Mouse (Mus musculus): ENCODE results near the gene Htr6.

Htr6 gene

DNA sequence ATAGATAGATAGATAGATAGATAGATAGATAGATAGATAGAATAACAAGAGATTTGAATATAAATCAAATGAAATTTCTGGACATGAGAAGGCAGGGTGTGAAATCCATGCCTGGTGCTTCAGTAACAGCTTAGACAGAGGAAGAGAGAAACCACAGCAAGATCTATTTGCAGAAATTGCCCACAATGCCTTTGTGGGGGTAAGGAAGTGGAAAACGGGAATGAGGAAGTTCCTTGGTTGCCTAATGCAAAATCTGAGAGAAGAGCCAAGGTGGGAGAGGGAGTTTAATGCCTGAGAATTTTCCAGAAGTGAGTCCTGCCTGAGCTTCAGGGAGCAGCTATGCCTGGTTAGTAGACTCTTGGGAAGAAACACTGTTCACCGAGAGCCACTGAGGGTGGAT lies 31.8 kb downstream of the Htr6 start:
- no peak for DNase-seq

DNA sequence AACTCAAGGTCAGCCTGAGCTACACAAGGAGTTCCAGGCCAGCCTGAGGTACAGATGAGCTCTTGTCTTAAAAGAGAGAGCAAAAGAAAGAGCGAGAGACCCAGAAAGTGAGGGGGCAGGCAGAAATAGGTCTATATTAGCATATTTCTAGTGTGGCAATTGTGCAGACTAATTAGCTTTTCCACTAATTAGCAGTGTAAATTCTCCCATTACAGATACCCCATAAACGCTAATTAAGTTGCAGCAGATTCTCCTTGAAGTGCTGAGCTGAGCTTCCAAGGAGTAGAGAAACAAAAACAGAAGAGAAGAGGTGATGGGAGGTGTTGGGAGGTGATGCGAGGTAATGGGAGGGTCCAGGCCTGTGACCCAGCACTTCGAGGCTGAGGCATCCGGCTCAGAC lies 32.8 kb downstream of the Htr6 start:
- DNase-seq: no peak

DNA sequence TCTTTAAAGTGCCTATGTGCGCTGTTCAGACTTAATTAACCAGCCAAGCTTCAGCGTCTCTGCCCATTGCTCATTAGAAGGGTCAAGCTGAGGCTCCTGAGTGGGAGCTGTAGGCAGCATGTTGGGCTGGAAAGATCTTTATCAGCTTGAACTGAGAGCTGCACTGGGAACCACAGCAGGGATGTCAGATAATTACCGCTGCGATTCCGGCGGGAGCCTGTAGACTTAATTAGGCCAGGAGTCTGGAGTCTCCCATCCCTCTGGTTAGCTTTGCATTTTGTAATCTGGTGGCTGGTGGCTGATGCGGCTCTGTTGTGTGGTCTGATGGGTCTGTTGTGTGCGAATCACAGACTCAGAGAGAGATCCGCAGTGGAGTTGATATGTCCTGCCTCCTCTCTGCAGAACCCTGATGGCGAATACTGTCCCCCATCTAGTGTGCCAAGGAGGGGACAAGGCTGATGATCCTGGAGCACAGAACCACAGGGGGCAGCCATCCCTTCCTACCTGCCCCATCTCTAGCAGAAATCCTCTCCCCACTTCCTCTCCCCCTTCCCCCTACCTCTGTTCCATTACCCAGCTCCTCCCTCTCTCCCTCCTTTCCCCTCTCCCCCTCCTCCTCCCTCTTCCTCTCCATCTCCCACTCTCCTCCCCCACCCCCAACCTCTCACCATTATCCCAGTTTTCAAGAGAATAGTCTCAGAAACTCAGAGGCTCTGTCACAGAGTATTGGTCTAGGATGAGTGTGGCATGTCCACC lies 35.1 kb downstream of the Htr6 start:
- DNase-seq: no peak

DNA sequence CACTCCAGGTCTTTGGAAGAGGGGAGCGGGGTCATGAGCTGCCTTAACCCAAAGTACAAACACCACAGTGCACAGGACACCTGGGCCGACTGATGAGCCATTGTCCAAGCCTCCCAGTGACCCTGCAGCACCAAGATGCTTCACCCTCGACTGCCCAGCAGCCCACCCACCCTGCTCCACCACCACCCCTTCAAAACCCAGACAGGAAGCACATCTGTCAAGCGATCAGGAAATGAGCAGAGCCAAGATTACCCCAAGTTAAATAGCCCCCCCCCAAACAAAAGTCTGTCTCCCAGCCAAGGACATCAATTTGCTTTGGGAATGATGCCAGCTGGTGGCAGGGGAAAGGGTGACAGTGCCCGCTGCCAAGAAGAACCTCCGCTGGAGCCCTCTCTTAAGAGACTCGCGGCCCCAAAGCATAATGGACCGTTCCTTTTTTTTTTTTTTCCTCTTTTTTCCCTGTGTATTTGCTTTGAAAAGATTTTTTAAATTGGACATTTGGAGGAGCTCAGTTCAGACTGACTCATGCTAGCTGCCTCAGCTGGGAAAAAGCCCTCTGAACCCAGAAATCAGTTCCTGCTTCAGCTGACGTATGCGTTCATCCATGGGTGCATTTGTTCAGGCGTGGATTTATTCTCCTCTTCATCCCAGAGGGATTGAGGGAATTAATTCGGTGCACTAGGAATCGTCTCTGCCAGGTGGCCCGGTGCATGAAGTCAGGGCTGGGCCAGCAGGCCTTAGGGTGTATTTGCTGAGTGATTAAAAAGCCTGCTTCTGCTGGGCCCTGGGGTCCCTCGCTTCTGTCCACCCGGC lies 37.4 kb downstream of the Htr6 start:
- no peak for DNase-seq

DNA sequence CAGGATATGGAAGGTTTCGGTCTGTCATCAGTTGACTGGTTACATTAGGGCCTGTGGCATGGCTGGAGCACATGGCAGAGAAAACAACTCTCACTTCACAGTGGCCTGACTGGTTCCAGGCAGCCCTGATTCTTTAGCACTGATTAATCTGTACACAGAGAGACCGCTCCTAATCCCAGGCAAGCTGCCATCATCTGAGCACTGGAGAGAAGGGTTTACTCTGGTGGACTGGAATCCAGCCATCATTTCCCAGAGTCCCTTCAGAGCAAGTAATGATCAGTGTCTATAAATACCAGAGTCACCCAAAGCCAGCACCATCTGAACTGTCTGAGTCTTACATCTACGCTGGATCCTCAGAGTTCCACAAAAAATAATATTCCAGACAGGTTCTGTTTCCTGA lies 39.6 kb downstream of the Htr6 start:
- no peak for DNase-seq

DNA sequence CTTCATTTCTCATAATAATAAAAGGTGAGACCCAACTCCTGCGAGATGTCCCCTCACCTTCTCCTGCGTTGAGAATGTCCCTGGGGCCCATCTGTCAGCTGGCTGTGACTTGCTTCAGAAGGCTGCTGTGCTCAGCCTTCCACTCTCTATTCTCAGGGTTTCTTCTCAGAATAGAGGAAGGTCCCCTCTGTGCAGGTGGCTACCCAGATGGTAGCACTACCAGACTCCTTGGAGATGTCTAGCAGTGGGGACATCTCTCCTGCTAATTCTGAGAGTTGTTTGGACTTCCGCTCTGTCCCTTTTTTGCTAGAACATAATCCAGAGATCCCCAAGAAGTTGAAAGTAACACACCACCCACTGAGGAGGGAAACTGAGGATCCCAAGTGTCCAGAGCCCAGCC lies 40.4 kb downstream of the Htr6 start:
- DNase-seq: no peak

DNA sequence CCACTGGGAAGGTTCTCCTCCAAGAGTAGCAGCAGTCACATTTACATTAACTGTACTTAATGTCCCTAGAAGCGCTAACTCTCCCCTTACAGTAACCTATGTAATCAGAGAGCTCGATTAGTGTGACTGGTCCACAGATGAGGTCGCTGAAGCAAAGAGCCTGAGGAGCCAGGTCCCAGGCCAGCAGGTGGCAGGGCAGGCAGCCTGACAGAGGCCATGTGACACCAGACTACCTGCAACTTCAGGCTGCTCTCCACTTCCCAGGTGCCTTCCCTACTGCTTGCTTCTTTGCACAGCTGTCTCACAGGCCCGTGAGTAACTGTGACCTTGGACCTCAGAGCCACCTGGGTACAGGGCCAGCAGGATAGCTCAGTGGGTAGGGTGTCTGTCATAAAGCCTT lies 40.8 kb downstream of the Htr6 start:
- no peak for DNase-seq

DNA sequence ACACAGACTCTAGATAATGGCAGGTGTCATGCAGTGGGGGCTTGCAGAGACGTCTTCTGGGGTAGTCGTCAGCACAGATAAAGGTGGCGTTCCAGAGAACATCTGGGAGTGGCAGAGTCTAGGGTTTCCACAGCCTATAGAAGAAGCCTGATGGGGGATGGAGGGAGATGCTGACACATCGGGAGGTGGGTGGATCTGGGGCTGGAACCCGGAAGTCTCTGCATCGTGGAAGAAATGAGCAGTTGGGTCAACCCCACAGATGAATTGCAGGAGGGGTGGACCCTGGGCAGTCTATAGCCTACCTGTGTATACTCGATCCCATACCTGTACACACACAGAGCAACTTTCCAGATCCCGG lies 41.4 kb downstream of the Htr6 start:
- no peak for DNase-seq

DNA sequence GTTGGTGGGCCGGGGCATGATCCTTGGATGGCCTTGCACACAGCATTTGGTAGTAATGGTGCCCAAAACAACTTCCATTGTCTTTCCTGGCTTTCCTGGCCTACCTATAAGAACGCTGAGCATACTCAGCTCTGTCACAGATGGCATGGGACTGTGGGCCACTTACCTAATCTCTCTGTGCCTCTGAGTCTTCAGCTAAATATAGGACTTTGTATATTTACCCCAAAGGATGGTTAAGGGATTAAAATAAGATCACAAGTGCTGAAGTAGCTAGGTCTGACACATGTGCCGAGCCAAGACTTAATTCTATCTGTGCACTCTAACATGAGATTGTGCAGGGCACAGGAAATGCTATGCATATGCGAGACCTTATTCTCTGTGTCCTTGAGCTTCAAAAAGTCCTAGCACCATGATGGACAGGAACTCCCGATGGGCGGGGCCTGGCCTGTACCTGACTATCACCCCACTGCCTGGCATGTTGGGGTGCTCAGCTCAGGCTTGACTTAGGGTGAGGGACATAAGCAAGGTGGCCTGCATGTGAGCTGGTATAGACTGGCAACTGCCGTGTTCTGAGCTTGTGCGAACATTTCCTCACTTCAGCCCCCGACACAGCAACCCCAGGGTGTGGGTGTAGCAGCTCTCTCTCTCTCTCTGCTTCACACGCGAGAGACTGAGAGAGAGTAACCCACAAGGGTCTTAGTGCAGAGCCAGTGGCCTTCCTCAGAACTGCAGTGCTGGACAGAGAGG lies 41.9 kb downstream of the Htr6 start:
- no peak for DNase-seq

DNA sequence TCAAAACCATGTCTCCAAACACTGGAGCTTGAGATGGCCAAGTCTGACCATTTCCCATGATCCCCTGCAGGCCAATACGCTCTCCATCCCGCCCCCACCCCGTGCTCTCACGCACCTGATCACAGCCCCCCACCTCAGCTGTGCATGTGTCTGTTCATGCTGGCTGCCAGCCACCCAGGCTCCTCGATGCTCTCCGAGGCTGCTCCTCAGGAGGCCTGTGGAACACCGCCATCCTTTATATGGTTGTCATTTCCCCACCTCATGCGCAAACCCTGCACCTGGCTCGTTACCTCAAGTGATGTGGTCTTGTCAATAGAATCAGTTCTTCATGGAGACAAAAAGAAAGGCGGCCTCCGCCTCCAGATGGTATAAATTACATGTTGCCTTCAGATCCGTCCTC lies 42.8 kb downstream of the Htr6 start:
- no peak for DNase-seq

DNA sequence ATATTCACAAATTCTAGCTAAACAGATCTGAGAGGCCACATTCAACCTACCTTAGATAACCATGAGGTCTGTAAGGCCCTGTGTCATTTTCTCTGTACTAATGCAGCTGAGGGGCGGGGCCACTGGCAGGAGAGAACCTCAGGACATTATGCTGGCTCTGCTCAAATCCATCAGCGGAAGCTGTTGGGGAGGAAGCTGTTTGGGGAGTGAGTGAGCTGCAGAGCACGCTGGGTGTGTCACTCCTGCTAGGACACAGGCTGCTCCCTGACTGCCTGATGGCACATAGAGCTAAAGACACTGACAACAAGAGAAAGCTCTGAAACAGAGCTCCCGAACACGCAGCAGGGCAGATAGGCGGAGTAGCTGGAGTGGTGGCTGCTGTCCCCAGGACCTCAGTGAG lies 44.7 kb downstream of the Htr6 start:
- DNase-seq: no peak

DNA sequence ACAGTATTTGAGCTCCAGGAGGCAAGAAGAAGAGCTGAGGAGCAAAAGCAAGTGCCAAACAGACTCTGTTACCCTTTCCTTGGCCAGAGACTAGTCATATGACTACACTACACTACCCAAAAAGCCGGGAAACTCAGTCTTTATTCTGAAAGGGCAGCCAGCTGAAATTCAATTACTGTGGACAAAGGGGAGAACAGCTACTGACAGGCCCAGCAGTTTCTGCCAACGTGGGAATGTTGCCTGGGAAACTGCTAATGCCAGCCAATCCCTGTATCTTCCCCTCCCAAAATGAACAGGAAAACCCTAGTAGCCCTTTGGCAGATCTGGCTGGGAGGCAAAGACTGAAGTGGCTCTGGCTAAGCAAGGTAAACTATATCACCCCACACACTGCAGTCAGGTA lies 51.0 kb downstream of the Htr6 start:
- no peak for DNase-seq

DNA sequence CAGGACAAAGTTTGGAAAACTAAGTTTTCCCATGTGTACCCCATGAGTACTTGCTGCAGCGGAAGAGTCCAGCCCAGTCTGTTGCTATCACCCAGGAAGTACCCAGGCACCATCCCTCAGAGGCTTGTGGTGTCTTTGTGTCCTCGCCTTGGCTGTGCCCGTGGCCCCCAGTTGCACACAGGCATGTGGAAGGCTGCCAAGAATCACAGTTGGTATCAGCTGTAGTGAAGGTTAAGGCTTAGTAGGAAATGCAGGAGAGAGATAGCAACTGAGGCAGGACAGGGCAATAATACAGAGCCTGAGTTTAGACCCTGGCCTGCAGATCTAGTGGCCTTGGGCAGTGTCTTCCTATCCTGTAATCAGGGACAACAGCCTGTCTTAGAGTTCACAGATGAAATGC lies 55.0 kb downstream of the Htr6 start:
- DNase-seq: no peak

DNA sequence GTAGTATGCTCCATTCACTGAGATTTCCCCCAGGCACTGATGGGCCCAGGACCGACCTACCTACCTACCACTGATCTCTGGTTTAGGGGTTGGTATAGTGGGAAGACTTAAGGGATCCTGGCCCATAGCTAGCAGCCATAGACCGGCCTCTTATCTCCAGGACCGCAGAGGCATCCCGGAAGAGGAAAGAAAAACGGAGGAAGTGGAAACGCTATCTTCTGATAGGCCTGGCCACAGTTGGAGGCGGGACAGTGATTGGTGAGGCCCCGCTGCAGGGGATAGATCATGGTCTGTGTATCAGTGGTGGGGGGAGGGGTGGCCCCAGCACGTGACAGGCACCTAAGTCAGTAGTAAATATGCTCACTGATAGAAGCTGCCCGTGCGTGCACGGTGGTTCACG lies 56.0 kb downstream of the Htr6 start:
- no peak for DNase-seq

DNA sequence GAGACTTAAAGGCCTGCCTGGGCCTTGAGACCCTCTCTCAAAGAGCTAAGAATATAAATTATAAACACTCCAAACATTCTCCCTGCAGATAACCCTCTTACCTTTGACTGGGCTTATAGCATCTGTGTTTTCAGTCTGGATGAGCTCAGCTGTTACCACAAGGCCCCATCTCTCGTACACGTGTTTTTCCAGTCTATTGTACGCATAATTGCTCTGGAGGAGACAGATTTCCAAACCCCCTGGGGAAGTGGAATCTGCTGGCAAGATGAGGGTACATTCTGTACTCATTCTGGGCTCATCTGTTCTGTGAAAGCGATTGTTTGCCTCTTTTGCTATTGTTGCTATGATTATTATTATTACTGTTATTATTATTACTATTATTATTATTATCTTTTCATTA lies 56.4 kb downstream of the Htr6 start:
- no peak for DNase-seq

DNA sequence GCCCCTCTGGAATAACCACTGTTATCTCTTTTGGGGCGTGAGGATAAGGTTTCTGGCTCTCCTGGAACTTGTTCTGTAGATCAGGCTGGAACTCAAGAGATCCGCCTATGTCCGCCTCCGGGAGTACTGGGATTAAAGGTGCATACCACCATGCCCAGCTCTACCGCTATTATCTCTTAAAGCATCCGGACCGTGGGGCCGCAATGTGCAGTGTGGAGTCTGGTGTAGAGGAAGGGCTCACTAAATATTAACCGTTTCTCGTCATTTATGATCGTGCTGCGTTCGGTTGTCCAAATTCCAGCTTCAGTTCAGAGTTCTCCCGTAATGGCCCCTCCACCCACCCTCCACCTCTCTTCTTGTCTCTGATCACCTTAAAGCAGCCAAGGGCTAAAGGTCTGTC lies 57.0 kb downstream of the Htr6 start:
- no peak for DNase-seq

DNA sequence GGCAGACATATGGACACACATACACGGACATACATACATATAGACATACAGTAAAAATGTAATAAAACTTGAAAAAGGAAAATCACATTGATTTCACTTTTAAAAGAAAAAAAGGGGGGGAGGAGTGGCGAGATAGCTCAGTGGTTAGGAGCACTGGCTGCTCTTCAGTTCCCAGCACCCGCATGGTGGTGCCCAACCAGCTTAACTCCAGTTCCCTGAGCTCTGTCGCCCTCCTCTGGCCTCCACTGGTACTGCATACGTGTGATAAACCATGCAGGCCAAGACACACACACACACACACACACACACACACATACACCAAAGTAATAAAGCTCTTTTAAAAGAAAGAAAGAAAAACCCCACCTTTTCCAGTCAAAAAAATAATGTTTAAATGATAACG lies 60.6 kb downstream of the Htr6 start:
- DNase-seq: no peak

DNA sequence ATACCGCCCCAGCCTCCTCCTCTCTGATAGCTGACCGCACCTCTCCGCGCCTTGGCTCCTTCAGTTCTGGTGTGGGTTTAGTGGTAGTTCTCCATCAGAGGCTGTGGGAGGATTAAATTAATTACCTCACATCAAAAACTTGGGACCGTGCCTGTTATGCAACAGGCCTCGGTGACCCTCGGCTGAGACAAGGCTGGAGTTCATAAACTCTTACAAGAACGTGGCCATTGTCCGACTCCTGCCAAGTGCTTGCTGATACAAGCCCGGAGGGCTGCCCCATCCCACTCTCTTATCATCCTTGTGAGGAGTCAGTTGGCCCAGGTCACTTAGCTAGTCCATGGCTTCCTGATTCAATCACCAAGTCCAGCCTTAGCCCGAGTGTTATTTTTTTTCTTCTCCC lies 62.1 kb downstream of the Htr6 start:
- no peak for DNase-seq

DNA sequence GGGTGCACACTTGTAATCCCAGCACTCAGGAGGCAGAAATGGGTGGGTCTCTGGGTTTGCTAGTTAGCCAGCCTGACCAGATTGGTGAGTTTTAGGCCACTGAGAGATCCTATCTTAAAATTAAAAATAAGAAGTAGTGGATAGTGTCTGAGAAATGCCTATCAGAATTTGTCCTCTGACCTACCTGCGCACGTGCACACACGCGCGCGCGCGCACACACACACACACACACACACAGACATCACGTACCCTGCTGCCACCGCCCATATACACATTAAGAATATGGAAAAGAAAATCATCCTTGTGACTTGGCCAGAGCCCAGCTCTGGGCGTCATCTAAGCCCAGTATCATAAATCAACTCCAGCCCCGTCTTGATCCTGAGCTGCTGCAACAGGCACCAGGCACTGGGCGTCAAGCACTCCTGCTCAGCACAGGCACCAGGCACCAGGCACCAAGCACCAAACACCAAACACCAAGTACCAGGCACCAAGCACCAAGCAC lies 64.1 kb downstream of the Htr6 start:
- no peak for DNase-seq
